Comparison of ENCODE assay signal across 8 mouse cellular contexts in the genomic region with DNA sequence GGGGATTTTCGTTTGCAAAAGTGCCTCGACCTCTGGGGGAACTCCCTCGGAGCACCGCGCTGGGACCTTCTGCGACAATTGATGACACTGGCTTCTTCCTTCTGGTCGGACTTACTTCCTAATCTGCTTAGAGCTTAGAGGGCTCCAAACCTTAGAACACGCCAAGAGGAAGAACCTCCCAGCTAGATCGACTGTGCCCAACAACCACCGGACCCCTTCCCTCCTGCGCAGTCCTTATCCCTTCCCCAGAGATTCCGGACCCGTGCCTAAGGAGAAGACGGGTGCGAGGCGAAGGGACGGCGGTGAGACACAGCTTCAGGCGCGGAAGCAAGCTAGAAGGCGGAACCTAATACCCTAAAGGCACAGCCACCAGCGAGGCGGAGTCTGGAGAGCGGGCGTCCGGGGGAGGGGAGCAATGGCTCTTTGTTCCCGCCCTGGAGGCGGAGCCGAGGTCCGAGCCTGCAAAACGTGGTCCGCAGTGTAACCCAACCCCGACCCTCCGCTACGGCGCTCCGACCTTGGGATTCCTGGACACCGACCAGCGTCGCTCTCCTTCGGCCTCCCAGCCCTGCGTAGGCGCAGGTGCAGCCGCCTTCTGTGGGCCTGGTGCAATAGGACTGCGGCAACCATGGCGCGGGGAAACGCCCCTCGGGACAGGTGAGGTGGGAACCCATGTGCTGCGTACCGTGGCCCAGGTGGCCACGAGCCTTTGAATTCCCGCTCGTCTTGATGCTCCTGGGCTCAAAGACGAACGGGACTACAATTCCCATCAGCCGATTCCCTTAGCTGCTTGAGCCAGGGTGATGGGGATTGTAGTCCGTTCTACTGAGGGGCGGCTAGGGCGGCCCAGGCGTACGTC. TPM values are rescaled to one million over a fixed set of nuclear protein-coding genes. Genes with fewer than 3 reads are reported as not detected.
DNase-seq lines count a peak whose midpoint lies in the region; ATAC-seq lines count a peak whose summit lies in the region.

Gene Slc29a2, plus strand, starts transcription at position 240 of the 859 bp plus-strand sequence.

- H3K4me3 ChIP-seq in megakaryocyte, embryonic 14.5 days (replicated peaks) = peak within 1 kb of the TSS; percentile 97

- H3K4me1 ChIP-seq in megakaryocyte, embryonic 14.5 days = peaks cover 27% of the 10 kb centered on the region

- ATAC-seq in common myeloid progenitor, adult 5-6 weeks (replicated peaks; ENCODE audit: low read depth, poor library complexity, severe bottlenecking) = peak; percentile 97

- H3K27me3 ChIP-seq in megakaryocyte, embryonic 14.5 days (replicated peaks) = peaks cover 6% of the 10 kb centered on the region

- peaks cover 23% of the 10 kb centered on the region for H3K36me3 ChIP-seq in megakaryocyte, embryonic 14.5 days (replicated peaks; ENCODE audit: low read length)

- peak; percentile 99 for DNase-seq in ZHBTc4 (ENCODE audit: low read depth, low spot score)
- DNase-seq in gastrocnemius, adult 8-10 months (ENCODE audit: low spot score in 2 of 2) = peak; percentile 91 to 92
- DNase-seq in induced T-regulatory cell, adult 2 months (ENCODE audit: low read depth) = peak; percentile 93
- DNase-seq in left cerebral cortex, adult 9 months (ENCODE audit: low spot score in 2 of 2) = peak; percentile 78 to 89
- DNase-seq in right cerebral cortex, adult 2 months (ENCODE audit: low spot score in 2 of 2) = peak; percentile 90 to 93
- DNase-seq in urinary bladder, postnatal 10 days (ENCODE audit: low spot score) = peak; percentile 63

- no peaks in the 10 kb centered on the region for H3K9me3 ChIP-seq in megakaryocyte, embryonic 14.5 days

RNA-seq across cellular contexts. Expression of gene Slc29a2, which starts in this region (rescaled TPM):
- 2.3 and 4.3 TPM in 2 replicates for total RNA-seq in common myeloid progenitor, adult 5-6 weeks (2017)
- total RNA-seq in gastrocnemius, adult 8-10 months (2022) = 1 to 10 TPM; 4.0 to 6.1 (median 4.3) TPM
- polyA plus RNA-seq in megakaryocyte, embryonic 14.5 days (2012; ENCODE audit: insufficient read depth, low replicate concordance) = 0.58 and 0.94 TPM in 2 replicates

Comparison
In these comparisons a context has a peak if more than half of its experiments do, and no peak if none do; other contexts are left out.
1. Peak in every context shown above with its lines: DNase-seq, ATAC-seq and H3K4me3 ChIP-seq.